Mouse (Mus musculus): ENCODE data around the gene Bok. TPM values are rescaled to one million over a fixed set of nuclear protein-coding genes. Genes with fewer than 3 reads are reported as not detected.

Bok gene
- polyA plus RNA-seq, 1 experiment: 6.6 TPM

DNA sequence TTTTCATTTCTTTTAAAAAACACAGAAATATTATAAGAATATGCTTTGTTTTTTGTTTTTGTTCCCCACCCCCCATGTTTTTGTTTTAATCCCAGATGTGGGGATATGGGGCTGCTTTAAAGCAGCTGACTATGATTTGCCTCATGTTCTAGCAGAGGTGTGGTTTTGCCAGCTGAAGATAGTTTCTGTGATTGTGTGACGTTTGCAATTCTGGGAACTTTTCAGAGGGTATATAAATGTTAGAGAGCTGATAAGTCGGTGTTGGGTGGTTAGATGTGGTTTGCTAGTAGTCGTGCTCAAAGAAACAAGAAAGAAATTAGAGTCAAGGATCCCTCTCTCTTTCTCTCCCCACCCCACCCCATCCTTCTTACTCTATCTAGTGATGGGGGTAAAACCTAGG is 50.4 kb downstream of the Bok start:
- no peak overlapping the region for H3K9ac ChIP-seq (ENCODE audit: low read depth, poor library complexity, severe bottlenecking)
- no peak overlapping the region for H3K4me3 ChIP-seq (ENCODE audit: low read depth, low read length)
- H3K27ac ChIP-seq (ENCODE audit: insufficient read depth, low read length): no peak overlapping the region
- no peaks in the 10 kb centered on the region for H3K27me3 ChIP-seq (ENCODE audit: control insufficient read depth, insufficient read depth, low read length, poor library complexity, severe bottlenecking)
- TF ChIP-seq POLR2A (IDR thresholded peaks at IDR 0.05; ENCODE audit: insufficient read depth, low read length): no peak
- no peak for TF ChIP-seq CTCF (IDR thresholded peaks at IDR 0.05; ENCODE audit: low read depth, low read length)
- TF ChIP-seq EP300 (IDR thresholded peaks at IDR 0.05; ENCODE audit: insufficient read depth, low read depth, low read length): no peak
- H3K9me3 ChIP-seq (replicated peaks; ENCODE audit: control insufficient read depth, insufficient read depth, low read length, poor library complexity, severe bottlenecking): no peaks in the 10 kb centered on the region
- H3K36me3 ChIP-seq (ENCODE audit: control insufficient read depth, insufficient read depth, low read length, poor library complexity, severe bottlenecking): no peaks in the 10 kb centered on the region; the same call in 1 of the 2 replicates
- H3K4me1 ChIP-seq (ENCODE audit: control insufficient read depth, insufficient read depth, low read length): peaks cover 5% of the 10 kb centered on the region

DNA sequence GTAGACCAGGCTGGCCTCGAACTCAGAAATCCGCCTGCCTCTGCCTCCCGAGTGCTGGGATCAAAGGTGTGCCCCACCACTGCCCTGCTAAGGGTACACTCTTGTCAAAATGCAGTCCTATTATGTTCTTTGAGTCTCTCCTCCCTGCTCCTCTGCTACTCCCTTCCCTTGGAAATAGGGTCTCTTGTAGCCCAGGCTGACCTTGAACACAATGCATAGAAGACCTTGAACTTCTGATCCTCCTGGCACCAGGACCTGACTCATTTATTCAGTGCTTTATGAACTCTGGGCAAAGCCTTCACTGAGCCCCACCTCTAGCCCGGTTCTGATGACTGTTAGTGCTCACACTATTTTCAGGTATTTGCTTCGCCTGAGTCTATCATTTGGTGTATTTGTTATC is 52.3 kb downstream of the Bok start:
- no peaks in the 10 kb centered on the region for H3K9me3 ChIP-seq (replicated peaks; ENCODE audit: control insufficient read depth, insufficient read depth, low read length, poor library complexity, severe bottlenecking)
- no peak overlapping the region for H3K9ac ChIP-seq (ENCODE audit: low read depth, poor library complexity, severe bottlenecking)

DNA sequence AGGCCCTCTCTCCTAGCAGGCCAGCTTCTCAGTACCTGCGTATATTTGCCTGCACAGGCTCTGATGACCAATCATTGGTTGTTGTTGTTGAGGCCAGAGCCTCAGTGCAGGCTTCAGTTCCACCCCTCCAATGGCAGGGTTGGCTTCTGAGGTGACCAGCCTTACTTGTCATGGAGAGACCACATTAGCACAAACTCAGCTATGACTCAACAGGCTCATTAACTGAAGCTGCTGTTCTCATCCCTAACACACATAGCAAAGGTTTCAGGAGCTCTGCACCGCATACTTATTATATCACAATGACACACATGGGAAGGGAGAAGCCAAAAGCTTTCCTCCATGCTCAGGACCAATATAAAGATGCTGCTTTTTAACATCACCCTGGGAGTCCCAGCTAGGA is 55.2 kb downstream of the Bok start:
- peaks cover 4% of the 10 kb centered on the region for H3K36me3 ChIP-seq (ENCODE audit: control insufficient read depth, insufficient read depth, low read length, poor library complexity, severe bottlenecking)
- no peak overlapping the region for H3K4me3 ChIP-seq (ENCODE audit: low read depth, low read length)
- TF ChIP-seq POLR2A (IDR thresholded peaks at IDR 0.05; ENCODE audit: insufficient read depth, low read length): no peak
- no peak overlapping the region for H3K27ac ChIP-seq (ENCODE audit: insufficient read depth, low read length)
- no peaks in the 10 kb centered on the region for H3K27me3 ChIP-seq (ENCODE audit: control insufficient read depth, insufficient read depth, low read length, poor library complexity, severe bottlenecking)
- H3K9ac ChIP-seq (ENCODE audit: low read depth, poor library complexity, severe bottlenecking): no peak overlapping the region
- peaks cover 2% of the 10 kb centered on the region for H3K4me1 ChIP-seq (ENCODE audit: control insufficient read depth, insufficient read depth, low read length)
- no peaks in the 10 kb centered on the region for H3K9me3 ChIP-seq (replicated peaks; ENCODE audit: control insufficient read depth, insufficient read depth, low read length, poor library complexity, severe bottlenecking)

More for the DNA sequence above, 52.3 kb downstream of the Bok start:
- H3K36me3 ChIP-seq (ENCODE audit: control insufficient read depth, insufficient read depth, low read length, poor library complexity, severe bottlenecking): no peaks in the 10 kb centered on the region; the same call in 1 of the 2 replicates
- H3K27me3 ChIP-seq (ENCODE audit: control insufficient read depth, insufficient read depth, low read length, poor library complexity, severe bottlenecking): no peaks in the 10 kb centered on the region
- peaks cover 2% of the 10 kb centered on the region for H3K4me1 ChIP-seq (ENCODE audit: control insufficient read depth, insufficient read depth, low read length)
- peak overlapping the region; percentile 59; the same call in 1 of the 2 replicates for H3K27ac ChIP-seq (ENCODE audit: insufficient read depth, low read length)
- TF ChIP-seq CTCF (IDR thresholded peaks at IDR 0.05; ENCODE audit: low read depth, low read length) (no peak), POLR2A (IDR thresholded peaks at IDR 0.05; ENCODE audit: insufficient read depth, low read length) (no peak), EP300 (IDR thresholded peaks at IDR 0.05; ENCODE audit: insufficient read depth, low read depth, low read length) (no peak)
- no peak overlapping the region for H3K4me3 ChIP-seq (ENCODE audit: low read depth, low read length)

DNA sequence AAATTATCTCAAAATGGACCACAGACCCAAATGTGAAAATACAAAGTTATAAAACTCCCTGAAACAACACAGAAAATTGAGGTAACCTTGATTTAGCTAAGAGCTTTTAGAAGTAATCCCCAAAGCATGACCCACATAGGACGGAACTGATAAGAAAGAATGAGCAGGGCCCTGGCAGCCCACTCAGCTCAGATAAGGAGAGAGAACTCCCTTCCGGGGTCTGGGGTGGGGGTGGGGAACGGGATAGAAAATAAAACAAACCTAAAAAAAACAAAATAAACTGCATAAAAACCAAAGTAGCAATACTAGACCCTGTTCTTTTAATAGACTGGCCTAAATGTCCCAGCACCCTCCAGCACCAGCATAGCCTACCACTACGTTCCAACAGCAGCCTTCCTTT is 56.5 kb downstream of the Bok start:
- H3K4me3 ChIP-seq (ENCODE audit: low read depth, low read length): no peak overlapping the region
- H3K4me1 ChIP-seq (ENCODE audit: control insufficient read depth, insufficient read depth, low read length): peaks cover 2% of the 10 kb centered on the region
- H3K27me3 ChIP-seq (ENCODE audit: control insufficient read depth, insufficient read depth, low read length, poor library complexity, severe bottlenecking): no peaks in the 10 kb centered on the region
- no peak overlapping the region for H3K9ac ChIP-seq (ENCODE audit: low read depth, poor library complexity, severe bottlenecking)
- no peak overlapping the region for H3K27ac ChIP-seq (ENCODE audit: insufficient read depth, low read length)
- H3K9me3 ChIP-seq (replicated peaks; ENCODE audit: control insufficient read depth, insufficient read depth, low read length, poor library complexity, severe bottlenecking): no peaks in the 10 kb centered on the region
- no peak for TF ChIP-seq EP300 (IDR thresholded peaks at IDR 0.05; ENCODE audit: insufficient read depth, low read depth, low read length)
- TF ChIP-seq CTCF (IDR thresholded peaks at IDR 0.05; ENCODE audit: low read depth, low read length): no peak
- no peak for TF ChIP-seq POLR2A (IDR thresholded peaks at IDR 0.05; ENCODE audit: insufficient read depth, low read length)
- peaks cover 5% of the 10 kb centered on the region for H3K36me3 ChIP-seq (ENCODE audit: control insufficient read depth, insufficient read depth, low read length, poor library complexity, severe bottlenecking)

DNA sequence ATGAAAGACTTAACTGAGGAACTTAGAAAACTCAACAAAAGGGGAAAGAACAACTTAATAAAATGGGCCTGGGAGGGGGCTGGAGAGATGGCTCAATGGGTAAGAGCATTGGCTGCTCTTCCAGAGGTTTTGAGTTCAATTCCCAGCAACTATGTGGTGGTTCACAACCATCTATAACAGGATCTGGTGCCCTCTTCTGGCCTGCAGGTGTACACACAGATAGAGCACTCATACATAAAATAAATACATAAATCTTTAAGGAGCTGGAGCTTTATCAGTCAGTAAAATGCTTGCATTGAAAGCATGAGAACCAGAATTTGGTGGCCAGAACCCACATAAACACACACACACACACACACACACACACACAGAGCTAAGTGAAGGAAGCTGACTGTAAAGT is 57.5 kb downstream of the Bok start:
- no peaks in the 10 kb centered on the region for H3K27me3 ChIP-seq (ENCODE audit: control insufficient read depth, insufficient read depth, low read length, poor library complexity, severe bottlenecking)
- H3K9ac ChIP-seq (ENCODE audit: low read depth, poor library complexity, severe bottlenecking): no peak overlapping the region
- peaks cover 2% of the 10 kb centered on the region for H3K4me1 ChIP-seq (ENCODE audit: control insufficient read depth, insufficient read depth, low read length)
- no peaks in the 10 kb centered on the region for H3K9me3 ChIP-seq (replicated peaks; ENCODE audit: control insufficient read depth, insufficient read depth, low read length, poor library complexity, severe bottlenecking)
- H3K36me3 ChIP-seq (ENCODE audit: control insufficient read depth, insufficient read depth, low read length, poor library complexity, severe bottlenecking): peaks cover 5% of the 10 kb centered on the region
- H3K27ac ChIP-seq (ENCODE audit: insufficient read depth, low read length): no peak overlapping the region
- H3K4me3 ChIP-seq (ENCODE audit: low read depth, low read length): no peak overlapping the region
- no peak for TF ChIP-seq CTCF (IDR thresholded peaks at IDR 0.05; ENCODE audit: low read depth, low read length)
- TF ChIP-seq EP300 (IDR thresholded peaks at IDR 0.05; ENCODE audit: insufficient read depth, low read depth, low read length): no peak
- TF ChIP-seq POLR2A (IDR thresholded peaks at IDR 0.05; ENCODE audit: insufficient read depth, low read length): no peak

Other genes starting within 250 kb of the Bok start
- gene Hdlbp, start 206.8 kb upstream of the Bok start, polyA plus RNA-seq (2011; ENCODE audit: insufficient read depth, insufficient read length, low read depth, missing spikeins): 226 and 232 TPM in 2 replicates
- gene Farp2, start 173.6 kb upstream of the Bok start, polyA plus RNA-seq (2011; ENCODE audit: insufficient read depth, insufficient read length, low read depth, missing spikeins): 4.0 and 5.0 TPM in 2 replicates
- 77.7 and 79.6 TPM in 2 replicates for gene Stk25, start 27.0 kb upstream of the Bok start, polyA plus RNA-seq (2011; ENCODE audit: insufficient read depth, insufficient read length, low read depth, missing spikeins)
- 75.9 and 92.7 TPM in 2 replicates for gene Atg4b, start 65.8 kb downstream of the Bok start, polyA plus RNA-seq (2011; ENCODE audit: insufficient read depth, insufficient read length, low read depth, missing spikeins)
- 44.8 and 51.5 TPM in 2 replicates for gene Thap4, start 69.2 kb downstream of the Bok start, polyA plus RNA-seq (2011; ENCODE audit: insufficient read depth, insufficient read length, low read depth, missing spikeins)
- 179 and 191 TPM in 2 replicates for gene Dtymk, start 116.3 kb downstream of the Bok start, polyA plus RNA-seq (2011; ENCODE audit: insufficient read depth, insufficient read length, low read depth, missing spikeins)
- 33.9 and 34.2 TPM in 2 replicates for gene Ing5, start 118.3 kb downstream of the Bok start, polyA plus RNA-seq (2011; ENCODE audit: insufficient read depth, insufficient read length, low read depth, missing spikeins)
- 17.6 and 23.4 TPM in 2 replicates for gene D2hgdh, start 139.2 kb downstream of the Bok start, polyA plus RNA-seq (2011; ENCODE audit: insufficient read depth, insufficient read length, low read depth, missing spikeins)
- not detected in 2 replicates for gene Gal3st2, start 175.6 kb downstream of the Bok start, polyA plus RNA-seq (2011; ENCODE audit: insufficient read depth, insufficient read length, low read depth, missing spikeins)
- gene Gal3st2b, start 232.7 kb downstream of the Bok start, polyA plus RNA-seq (2011; ENCODE audit: insufficient read depth, insufficient read length, low read depth, missing spikeins): 0.31 TPM in 1 of 2 replicates, not detected in the other